Mouse (Mus musculus): Measurements from ENCODE around the gene Cyp26c1. TPM values are rescaled to one million over a fixed set of nuclear protein-coding genes. Genes with fewer than 3 reads are reported as not detected.

Cyp26c1 gene
- polyA plus RNA-seq (2012; ENCODE audit: insufficient read depth, insufficient read length, low replicate concordance, missing spikeins), result not detected in 2 replicates

GRCm38 (mm10) chr19:37685281-37685680 is at the start of gene Cyp26c1:
Cyp26c1 (plus strand) TSS chr19:37685581.
- TF ChIP-seq CTCF (IDR thresholded peaks at IDR 0.05; ENCODE audit: insufficient read depth, low read depth, low read length), result no peak
- no peak for TF ChIP-seq POLR2A (IDR thresholded peaks at IDR 0.05; ENCODE audit: insufficient read depth, low read depth, low read length)
- Histone ChIP-seq H3K27ac (ENCODE audit: insufficient read depth, low read depth, low read length) (no peak within 1 kb of the TSS), H3K4me1 (ENCODE audit: control insufficient read depth, insufficient read depth, low read length) (0 out of 2 replicates have a peak, but pooled peaks cover 2% of the 10 kb centered on the region), H3K4me3 (ENCODE audit: insufficient read depth, low read depth, low read length) (no peak within 1 kb of the TSS)
- 68% methylated on average over 6 of the region's 6 CpGs for WGBS

DNA sequence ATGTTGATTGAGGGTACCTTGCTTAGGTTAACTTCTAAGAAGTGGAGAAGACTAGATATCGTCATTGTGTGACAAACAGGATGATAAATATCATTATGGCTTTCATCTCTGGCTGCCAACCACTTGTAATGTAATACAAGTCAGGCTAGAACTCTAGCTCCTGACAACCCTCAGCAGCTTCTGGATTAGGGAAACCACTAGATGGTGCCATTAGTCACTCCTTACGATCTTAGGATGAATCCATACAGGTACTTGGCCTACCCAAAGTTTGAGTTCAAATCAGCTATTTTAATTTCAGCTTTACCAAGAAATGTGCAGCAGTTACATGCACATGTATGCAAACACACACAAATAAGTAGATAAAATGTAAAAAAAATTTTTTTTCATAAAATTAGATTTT is 37.4 kb upstream of the Cyp26c1 start:
- TF ChIP-seq CTCF (IDR thresholded peaks at IDR 0.05; ENCODE audit: insufficient read depth, low read depth, low read length) (no peak), POLR2A (IDR thresholded peaks at IDR 0.05; ENCODE audit: insufficient read depth, low read depth, low read length) (no peak)
- WGBS, result 59% methylated on average over 2 of the region's 2 CpGs

GRCm38 (mm10) chr19:37650526-37650925 is 34.9 kb upstream of the Cyp26c1 start:
- no peak for TF ChIP-seq CTCF (IDR thresholded peaks at IDR 0.05; ENCODE audit: insufficient read depth, low read depth, low read length)
- no peak for TF ChIP-seq POLR2A (IDR thresholded peaks at IDR 0.05; ENCODE audit: insufficient read depth, low read depth, low read length)
- WGBS, result 67% methylated on average over 2 of the region's 2 CpGs
- no peak overlapping the region for H3K27ac ChIP-seq (ENCODE audit: insufficient read depth, low read depth, low read length)
- no peak overlapping the region for H3K4me3 ChIP-seq (ENCODE audit: insufficient read depth, low read depth, low read length)
- H3K4me1 ChIP-seq (ENCODE audit: control insufficient read depth, insufficient read depth, low read length), result no peaks in the 10 kb centered on the region

More for the DNA sequence above, 37.4 kb upstream of the Cyp26c1 start:
- H3K27ac ChIP-seq (ENCODE audit: insufficient read depth, low read depth, low read length), result no peak overlapping the region
- H3K4me3 ChIP-seq (ENCODE audit: insufficient read depth, low read depth, low read length), result no peak overlapping the region
- no peaks in the 10 kb centered on the region for H3K4me1 ChIP-seq (ENCODE audit: control insufficient read depth, insufficient read depth, low read length)

DNA sequence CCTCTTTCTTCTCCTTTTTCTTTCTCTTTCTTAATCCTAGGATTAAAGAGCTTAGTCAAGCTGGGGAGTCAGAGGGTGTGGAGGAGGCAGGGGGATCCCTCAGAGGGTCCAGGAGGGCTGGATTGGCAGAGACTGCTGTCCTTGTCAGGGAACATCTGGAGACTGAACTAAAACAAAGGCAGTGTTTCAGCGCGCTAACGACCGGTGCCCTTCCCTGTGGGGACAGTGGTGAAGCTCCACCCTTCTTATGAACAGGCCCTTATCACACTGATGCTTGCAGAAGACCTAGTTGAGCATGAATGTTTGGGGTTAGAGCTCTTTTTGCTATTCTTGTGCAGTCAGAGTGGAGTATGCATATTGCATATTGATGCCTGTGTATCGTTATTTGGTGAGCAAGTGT is 31.4 kb upstream of the Cyp26c1 start:
- TF ChIP-seq POLR2A (IDR thresholded peaks at IDR 0.05; ENCODE audit: insufficient read depth, low read depth, low read length) (no peak), CTCF (IDR thresholded peaks at IDR 0.05; ENCODE audit: insufficient read depth, low read depth, low read length) (no peak)
- no peak overlapping the region for H3K4me3 ChIP-seq (ENCODE audit: insufficient read depth, low read depth, low read length)
- 64% methylated on average over 5 of the region's 5 CpGs for WGBS
- H3K4me1 ChIP-seq (ENCODE audit: control insufficient read depth, insufficient read depth, low read length), result peaks cover 3% of the 10 kb centered on the region; the same call in 1 of the 2 replicates
- H3K27ac ChIP-seq (ENCODE audit: insufficient read depth, low read depth, low read length), result no peak overlapping the region

- Histone ChIP-seq H3K4me3 (ENCODE audit: insufficient read depth, low read depth, low read length) (no peak overlapping the region), H3K27ac (ENCODE audit: insufficient read depth, low read depth, low read length) (no peak overlapping the region), H3K4me1 (ENCODE audit: control insufficient read depth, insufficient read depth, low read length) (peaks cover 3% of the 10 kb centered on the region; the same call in 1 of the 2 replicates)
- TF ChIP-seq POLR2A (IDR thresholded peaks at IDR 0.05; ENCODE audit: insufficient read depth, low read depth, low read length) (no peak), CTCF (IDR thresholded peaks at IDR 0.05; ENCODE audit: insufficient read depth, low read depth, low read length) (no peak)
- 70% methylated on average over 9 of the region's 9 CpGs for whole genome bisulfite sequencing
Measured at GRCm38 (mm10) chr19:37656441-37656840, 28.9 kb upstream of the Cyp26c1 start.

- Histone ChIP-seq H3K27ac (ENCODE audit: insufficient read depth, low read depth, low read length) (no peak overlapping the region), H3K4me1 (ENCODE audit: control insufficient read depth, insufficient read depth, low read length) (no peaks in the 10 kb centered on the region), H3K4me3 (ENCODE audit: insufficient read depth, low read depth, low read length) (no peak overlapping the region)
- TF ChIP-seq POLR2A (IDR thresholded peaks at IDR 0.05; ENCODE audit: insufficient read depth, low read depth, low read length), result no peak
- no peak for TF ChIP-seq CTCF (IDR thresholded peaks at IDR 0.05; ENCODE audit: insufficient read depth, low read depth, low read length)
- 75% methylated on average over 6 of the region's 6 CpGs for WGBS
Measured at GRCm38 (mm10) chr19:37665256-37665655, 20.1 kb upstream of the Cyp26c1 start.

- TF ChIP-seq CTCF (IDR thresholded peaks at IDR 0.05; ENCODE audit: insufficient read depth, low read depth, low read length) (no peak), POLR2A (IDR thresholded peaks at IDR 0.05; ENCODE audit: insufficient read depth, low read depth, low read length) (no peak)
- Histone ChIP-seq H3K27ac (ENCODE audit: insufficient read depth, low read depth, low read length) (no peak overlapping the region), H3K4me1 (ENCODE audit: control insufficient read depth, insufficient read depth, low read length) (peaks cover 2% of the 10 kb centered on the region; the same call in 1 of the 2 replicates), H3K4me3 (ENCODE audit: insufficient read depth, low read depth, low read length) (no peak overlapping the region)
- WGBS, result 87% methylated on average over 13 of the region's 13 CpGs
Measured at GRCm38 (mm10) chr19:37667855-37668594, 17.4 kb upstream of the Cyp26c1 start.

DNA sequence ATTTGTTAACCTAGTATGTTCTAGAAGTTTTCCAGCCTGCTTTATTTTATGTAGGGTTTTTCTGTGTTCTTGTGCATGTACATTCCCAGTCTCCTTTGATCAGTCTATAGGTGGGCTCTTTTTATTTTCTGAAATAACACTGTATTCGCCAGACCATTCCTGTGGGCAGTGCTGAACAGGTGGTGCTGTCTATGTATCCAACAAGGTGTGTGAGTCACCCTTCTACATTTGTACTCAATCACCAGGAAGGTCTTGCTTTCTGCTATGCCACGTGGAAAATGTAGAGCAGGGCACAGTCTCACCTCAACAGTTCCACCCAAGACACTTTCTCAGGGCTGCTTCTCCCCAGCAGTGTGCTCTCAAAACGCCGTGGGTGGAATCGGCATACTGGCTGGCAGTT is 16.7 kb upstream of the Cyp26c1 start:
- no peak overlapping the region for H3K27ac ChIP-seq (ENCODE audit: insufficient read depth, low read depth, low read length)
- H3K4me1 ChIP-seq (ENCODE audit: control insufficient read depth, insufficient read depth, low read length), result peaks cover 2% of the 10 kb centered on the region; the same call in 1 of the 2 replicates
- 89% methylated on average over 5 of the region's 5 CpGs for WGBS
- TF ChIP-seq POLR2A (IDR thresholded peaks at IDR 0.05; ENCODE audit: insufficient read depth, low read depth, low read length) (no peak), CTCF (IDR thresholded peaks at IDR 0.05; ENCODE audit: insufficient read depth, low read depth, low read length) (no peak)
- no peak overlapping the region for H3K4me3 ChIP-seq (ENCODE audit: insufficient read depth, low read depth, low read length)

DNA sequence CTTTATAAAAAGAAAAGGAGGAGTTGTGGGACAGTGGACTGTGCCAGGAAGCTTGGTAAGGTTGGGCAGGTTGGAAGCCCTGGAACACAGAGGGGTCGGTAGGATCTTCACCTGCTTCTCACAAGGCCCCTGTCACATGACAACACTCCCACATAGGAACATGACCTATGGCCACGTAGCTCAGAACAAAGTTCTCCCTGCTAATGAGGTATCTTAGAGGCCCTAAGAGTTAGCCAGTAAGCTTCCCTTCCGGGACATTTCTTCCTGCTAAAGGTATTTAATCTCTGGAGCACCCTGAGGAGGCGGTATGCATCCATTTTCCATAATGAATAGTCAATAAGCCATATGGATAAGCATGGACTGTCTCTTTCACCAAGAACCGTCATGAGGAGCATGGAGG is 15.9 kb upstream of the Cyp26c1 start:
- Histone ChIP-seq H3K4me1 (ENCODE audit: control insufficient read depth, insufficient read depth, low read length) (peaks cover 2% of the 10 kb centered on the region; the same call in 1 of the 2 replicates), H3K4me3 (ENCODE audit: insufficient read depth, low read depth, low read length) (no peak overlapping the region), H3K27ac (ENCODE audit: insufficient read depth, low read depth, low read length) (no peak overlapping the region)
- WGBS, result 88% methylated on average over 5 of the region's 5 CpGs
- no peak for TF ChIP-seq CTCF (IDR thresholded peaks at IDR 0.05; ENCODE audit: insufficient read depth, low read depth, low read length)
- no peak for TF ChIP-seq POLR2A (IDR thresholded peaks at IDR 0.05; ENCODE audit: insufficient read depth, low read depth, low read length)

Measured in olfactory bulb, adult 2 months (tissue).